Mouse (Mus musculus) myocyte (in vitro differentiated cells): ENCODE measurements at regions not wholly inside any gene's neighbourhood (a gene's known extent, or its start where the extent isn't known, plus 50 kb on each side); places are given as distances from the start of the nearest gene placed in this dataset.

Source experiments
- H3K27me3 ChIP-seq: one replicate; pipeline ENCODE4 v1.6.1; 2011; ENCODE audit not compliant: control insufficient read depth, insufficient read depth, insufficient read length
- H3K36me3 ChIP-seq: one replicate; pipeline ENCODE4 v1.6.1; 2011; ENCODE audit not compliant: control insufficient read depth, insufficient read depth
- H3K4me2 ChIP-seq: one replicate; pipeline ENCODE4 v1.6.1; 2011; ENCODE audit warnings: low read depth, control low read depth
- H3K4me3 ChIP-seq: one replicate; pipeline ENCODE4 v1.5.1; 2011; ENCODE audit warnings: mild to moderate bottlenecking, control low read depth, moderate library complexity
- H3K79me2 ChIP-seq: one replicate; pipeline ENCODE4 v1.6.1; 2011; ENCODE audit not compliant: control insufficient read depth, insufficient read depth
- H3ac ChIP-seq: one replicate; pipeline ENCODE4 v1.6.1; 2011; ENCODE audit not compliant: control insufficient read depth, insufficient read length
- CEBPB ChIP-seq: IDR thresholded peaks from 2 replicates; pipeline ENCODE4 v1.6.1; 2011; ENCODE audit warnings: mild to moderate bottlenecking, moderate library complexity; ENCODE audit not compliant: poor library complexity, insufficient read depth, severe bottlenecking
- E2F4 ChIP-seq: IDR thresholded peaks from one replicate; pipeline ENCODE4 v1.6.1; 2011; ENCODE audit warnings: mild to moderate bottlenecking, control low read depth, moderate library complexity; ENCODE audit not compliant: insufficient read depth
- MAX ChIP-seq: IDR thresholded peaks from one replicate; pipeline ENCODE4 v1.6.1; 2011; ENCODE audit warnings: low read depth, mild to moderate bottlenecking, control low read depth
- MYOD1 ChIP-seq, 3 experiments: IDR thresholded peaks; one replicate each; pipeline ENCODE4 v1.6.1; 2011; ENCODE audit warnings: control low read depth in 2 of 3, low read depth in 2 of 3, mild to moderate bottlenecking in 2 of 3, moderate library complexity in 1 of 3; ENCODE audit not compliant: insufficient read length in 2 of 3, control insufficient read depth in 1 of 3
- MYOG ChIP-seq, 3 experiments: IDR thresholded peaks; one replicate each; pipeline ENCODE4 v1.6.1; 2011; ENCODE audit warnings: control low read depth in 2 of 3, low read depth in 2 of 3, mild to moderate bottlenecking in 2 of 3; ENCODE audit not compliant: insufficient read length in 2 of 3, control insufficient read depth in 1 of 3, insufficient read depth in 1 of 3
- POLR2A ChIP-seq: IDR thresholded peaks from one replicate; pipeline ENCODE4 v1.6.1; 2011; ENCODE audit warnings: low read depth, mild to moderate bottlenecking, control low read depth, moderate library complexity; ENCODE audit not compliant: insufficient read length
- POLR2AphosphoS2 ChIP-seq: IDR thresholded peaks from one replicate; pipeline ENCODE4 v1.6.1; 2011; ENCODE audit warnings: low read depth, control low read depth; ENCODE audit not compliant: insufficient read length
- REST ChIP-seq: IDR thresholded peaks from one replicate; pipeline ENCODE4 v1.6.1; 2011; ENCODE audit warnings: mild to moderate bottlenecking, control low read depth, moderate library complexity; ENCODE audit not compliant: insufficient read depth, insufficient read length
- SRF ChIP-seq: IDR thresholded peaks from one replicate; pipeline ENCODE4 v1.6.1; 2011; ENCODE audit warnings: low read depth; ENCODE audit not compliant: control insufficient read depth, insufficient read length
- TCF12 ChIP-seq: IDR thresholded peaks from one replicate; pipeline ENCODE4 v1.6.1; 2011; ENCODE audit warnings: mild to moderate bottlenecking, control low read depth; ENCODE audit not compliant: poor library complexity, insufficient read depth, severe bottlenecking
- TCF3 ChIP-seq: IDR thresholded peaks from one replicate; pipeline ENCODE4 v1.6.1; 2011; ENCODE audit warnings: low read depth, control low read depth; ENCODE audit not compliant: insufficient read length
- USF1 ChIP-seq: IDR thresholded peaks from one replicate; pipeline ENCODE4 v1.6.1; 2011; ENCODE audit warnings: low read depth, mild to moderate bottlenecking, control low read depth, moderate library complexity

DNA sequence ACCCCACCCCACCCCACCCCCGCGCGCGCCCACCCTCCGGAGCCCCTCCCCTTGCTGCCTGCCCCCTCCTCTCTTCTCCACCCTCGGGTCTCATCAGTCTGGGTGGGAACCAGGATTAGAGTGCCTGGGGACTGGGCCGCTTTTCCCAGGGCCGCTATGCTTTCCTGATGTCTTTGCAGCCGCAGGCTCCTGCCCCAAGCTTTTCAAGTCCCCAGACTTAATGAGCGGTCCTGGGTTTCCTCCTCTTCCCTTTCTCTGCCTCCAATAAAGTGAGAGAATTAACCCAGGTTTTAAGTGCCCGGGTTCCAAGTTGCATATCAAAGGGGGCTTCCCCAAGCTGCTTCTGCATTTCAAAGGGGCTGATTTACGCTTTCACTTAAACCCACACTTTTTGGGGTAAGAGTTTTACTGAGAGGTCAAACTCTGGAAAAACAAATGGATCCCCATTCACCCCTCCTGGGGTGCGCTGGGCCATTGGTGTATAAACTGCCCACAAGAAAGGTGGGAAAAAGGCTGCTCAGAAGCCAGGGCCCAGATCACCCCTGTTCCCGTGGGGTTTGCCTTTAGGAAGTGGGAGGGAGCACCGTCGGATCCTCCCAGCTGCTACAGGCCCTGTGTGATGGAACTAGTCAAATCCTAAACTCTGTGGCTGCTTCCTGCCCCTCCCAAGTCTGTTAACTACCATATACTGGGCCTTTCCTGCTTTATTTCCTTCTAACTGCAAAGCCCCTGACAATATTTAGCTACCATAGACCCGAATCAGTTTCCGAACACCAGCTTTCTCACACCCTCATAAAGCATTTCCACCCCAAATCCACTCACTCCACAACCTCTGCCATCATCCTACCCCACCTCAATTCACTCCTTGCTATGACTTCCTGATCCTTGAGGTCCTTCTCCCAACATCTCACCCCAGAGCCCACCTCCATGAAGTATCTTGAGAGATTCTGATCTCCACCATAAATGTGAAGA lies 89.4 kb downstream of the Zfp36l1 start:
- H3K27me3 ChIP-seq, result no peaks in the 10 kb centered on the region
- no peaks in the 10 kb centered on the region for H3K36me3 ChIP-seq
- no peak overlapping the region for H3K4me2 ChIP-seq
- no peaks in the 10 kb centered on the region for H3K79me2 ChIP-seq
- TF ChIP-seq MAX, result no peak
- no peak for TF ChIP-seq TCF3
- no peak for TF ChIP-seq MYOD1 (IDR thresholded peaks at IDR 0.05; ENCODE audit: control insufficient read depth in 1 of 3, insufficient read length in 2 of 3, low read depth in 2 of 3)
- H3ac ChIP-seq, result no peak overlapping the region
- H3K4me3 ChIP-seq, result no peak overlapping the region

GRCm38 (mm10) chr12:80022181-80023106 lies 90.4 kb downstream of the Zfp36l1 start:
- no peak overlapping the region for H3ac ChIP-seq
- H3K4me3 ChIP-seq, result no peak overlapping the region
- H3K27me3 ChIP-seq, result no peaks in the 10 kb centered on the region
- H3K79me2 ChIP-seq, result no peaks in the 10 kb centered on the region
- no peak for TF ChIP-seq TCF12
- TF ChIP-seq E2F4, result no peak
- no peaks in the 10 kb centered on the region for H3K36me3 ChIP-seq
- H3K4me2 ChIP-seq, result no peak overlapping the region

GRCm38 (mm10) chr12:80021030-80021473 lies 91.8 kb downstream of the Zfp36l1 start:
- Histone ChIP-seq H3K36me3 (no peaks in the 10 kb centered on the region), H3K4me3 (no peak overlapping the region), H3K4me2 (no peak overlapping the region), H3ac (no peak overlapping the region), H3K79me2 (no peaks in the 10 kb centered on the region), H3K27me3 (no peaks in the 10 kb centered on the region)
- TF ChIP-seq USF1 (no peak), POLR2AphosphoS2 (no peak), MYOG (IDR thresholded peaks at IDR 0.05; ENCODE audit: control insufficient read depth in 1 of 3, insufficient read depth in 1 of 3, insufficient read length in 2 of 3, low read depth in 2 of 3) (no peak), MYOD1 (IDR thresholded peaks at IDR 0.05; ENCODE audit: control insufficient read depth in 1 of 3, insufficient read length in 2 of 3, low read depth in 2 of 3) (no peak)

DNA sequence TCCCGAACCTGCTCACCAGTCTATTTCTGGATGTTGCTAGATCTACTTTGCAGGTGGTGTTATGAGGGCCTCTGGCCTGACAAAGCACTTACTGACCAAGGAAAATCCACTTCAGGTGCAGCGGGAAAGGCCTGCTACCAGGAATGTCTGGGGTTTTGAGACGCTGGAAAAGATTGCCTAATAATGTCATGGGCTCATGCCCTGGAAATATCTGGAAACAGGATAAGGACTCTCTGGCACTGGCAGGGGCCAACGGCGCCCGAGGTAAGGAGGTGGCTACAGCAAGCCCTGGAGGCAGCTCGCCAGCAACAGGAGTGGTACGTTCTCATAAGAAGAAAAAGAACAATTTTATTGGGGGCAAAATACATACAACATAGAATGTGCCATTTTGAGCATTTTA lies 94.7 kb downstream of the Zfp36l1 start:
- no peak overlapping the region for H3K4me3 ChIP-seq
- no peaks in the 10 kb centered on the region for H3K36me3 ChIP-seq
- no peak overlapping the region for H3K4me2 ChIP-seq
- no peak overlapping the region for H3ac ChIP-seq
- TF ChIP-seq TCF3 (no peak), E2F4 (no peak), TCF12 (no peak)
- no peaks in the 10 kb centered on the region for H3K27me3 ChIP-seq
- H3K79me2 ChIP-seq, result no peaks in the 10 kb centered on the region

GRCm38 (mm10) chr12:80017376-80017929 lies 95.4 kb downstream of the Zfp36l1 start:
- Histone ChIP-seq H3K4me2 (no peak overlapping the region), H3ac (no peak overlapping the region), H3K4me3 (no peak overlapping the region), H3K79me2 (no peaks in the 10 kb centered on the region), H3K27me3 (no peaks in the 10 kb centered on the region), H3K36me3 (no peaks in the 10 kb centered on the region)
- TF ChIP-seq POLR2A (no peak), MYOD1 (IDR thresholded peaks at IDR 0.05; ENCODE audit: control insufficient read depth in 1 of 3, insufficient read length in 2 of 3, low read depth in 2 of 3) (no peak), CEBPB (no peak), SRF (no peak), USF1 (no peak), MYOG (IDR thresholded peaks at IDR 0.05; ENCODE audit: control insufficient read depth in 1 of 3, insufficient read depth in 1 of 3, insufficient read length in 2 of 3, low read depth in 2 of 3) (no peak), POLR2AphosphoS2 (no peak), E2F4 (no peak), REST (no peak), MAX (no peak), TCF12 (no peak), TCF3 (no peak)
